Mouse (Mus musculus) embryonic facial prominence, embryonic 14.5 days (tissue): ENCODE measurements around the gene Pias1. TPM values are rescaled to one million over a fixed set of nuclear protein-coding genes. Genes with fewer than 3 reads are reported as not detected.

Experiments used
- ATAC-seq: fragments of 200-750 bp; cut with Nextera tagmentation; 2 replicates; pipeline ENCODE4 v1.8.0; 2017; ENCODE audit warnings: low read depth, moderate number of reproducible peaks, moderate TSS enrichment
- DNase-seq: peaks from one replicate; pipeline ENCODE4 v3.0.0-alpha.2; 2015; ENCODE audit warnings: low spot score
- H3K27ac ChIP-seq: fragments of 300-500 bp; sonication (generic); replicated peaks from 2 replicates; pipeline ENCODE4 v1.5.1; 2014; ENCODE audit warnings: low read depth, mild to moderate bottlenecking, low read length, moderate library complexity
- H3K27me3 ChIP-seq: fragments of 300-500 bp; sonication (generic); replicated peaks from 2 replicates; pipeline ENCODE4 v1.6.1; 2014; ENCODE audit warnings: low read length; ENCODE audit not compliant: control insufficient read depth, insufficient read depth
- H3K36me3 ChIP-seq: fragments of 300-500 bp; sonication (generic); 2 replicates; pipeline ENCODE4 v1.6.1; 2014; ENCODE audit warnings: low read length, mixed read lengths; ENCODE audit not compliant: control insufficient read depth, insufficient read depth
- H3K4me1 ChIP-seq: fragments of 300-500 bp; sonication (generic); 2 replicates; pipeline ENCODE4 v1.6.1; 2014; ENCODE audit warnings: antibody characterized with exemption, low read length; ENCODE audit not compliant: control insufficient read depth, insufficient read depth
- H3K4me2 ChIP-seq: fragments of 300-500 bp; sonication (generic); 2 replicates; pipeline ENCODE4 v1.6.1; 2014; ENCODE audit warnings: low read depth, mild to moderate bottlenecking, low read length, moderate library complexity, mixed read lengths
- H3K4me3 ChIP-seq: fragments of 300-500 bp; sonication (generic); 2 replicates; pipeline ENCODE4 v1.5.1; 2014; ENCODE audit warnings: low read depth, mild to moderate bottlenecking, low read length
- H3K9ac ChIP-seq: fragments of 300-500 bp; sonication (generic); 2 replicates; pipeline ENCODE4 v1.6.1; 2014; ENCODE audit warnings: low read depth, mild to moderate bottlenecking, low read length, moderate library complexity, mixed read lengths
- H3K9me3 ChIP-seq: fragments of 300-500 bp; sonication (generic); 2 replicates; pipeline ENCODE4 v1.6.1; 2016; ENCODE audit warnings: low read length; ENCODE audit not compliant: control insufficient read depth
- WGBS: fragments of 180-500 bp; shearing (Covaris S2); extraction: QIAGEN DNeasy Blood & Tissue Kit; methylation state at CpG from one replicate; pipeline ENCODE4 v1.1.7; 2014; 5-methylcytosine and 5-hydroxymethylcytosine counted together
- polyA plus RNA-seq: library from polyadenylated mRNA; unstranded; fragments of >200 nt; fragmentation: Nextera tagmentation; extraction: Ambion mirVana; gene quantifications from 2 replicates; pipeline ENCODE4 v1.2.1, GENCODE M21; 2014

The Pias1 gene
- polyA plus RNA-seq, 1 experiment from 2014 or later, result 47.2 TPM

GRCm38 (mm10) chr9:62934700-62935400 is 52.9 kb downstream of the Pias1 start:
- H3K4me3 ChIP-seq, result no peak overlapping the region
- no peak for ATAC-seq
- no peak overlapping the region for H3K4me2 ChIP-seq
- H3K9ac ChIP-seq, result no peak overlapping the region
- no peak overlapping the region for H3K27ac ChIP-seq
- H3K4me1 ChIP-seq, result no peaks in the 10 kb centered on the region
- H3K36me3 ChIP-seq, result 0 out of 2 replicates have a peak, but pooled peaks cover 3% of the 10 kb centered on the region
- H3K27me3 ChIP-seq, result no peaks in the 10 kb centered on the region
- H3K9me3 ChIP-seq, result no peaks in the 10 kb centered on the region
- 70% methylated on average over 2 of the region's 2 CpGs for WGBS
- no peak for DNase-seq

- no peak for DNase-seq
- H3K27ac ChIP-seq, result no peak overlapping the region; the same call in 1 of the 2 replicates
Observed at GRCm38 (mm10) chr9:62932575-62933339, 55.0 kb downstream of the Pias1 start.

DNA sequence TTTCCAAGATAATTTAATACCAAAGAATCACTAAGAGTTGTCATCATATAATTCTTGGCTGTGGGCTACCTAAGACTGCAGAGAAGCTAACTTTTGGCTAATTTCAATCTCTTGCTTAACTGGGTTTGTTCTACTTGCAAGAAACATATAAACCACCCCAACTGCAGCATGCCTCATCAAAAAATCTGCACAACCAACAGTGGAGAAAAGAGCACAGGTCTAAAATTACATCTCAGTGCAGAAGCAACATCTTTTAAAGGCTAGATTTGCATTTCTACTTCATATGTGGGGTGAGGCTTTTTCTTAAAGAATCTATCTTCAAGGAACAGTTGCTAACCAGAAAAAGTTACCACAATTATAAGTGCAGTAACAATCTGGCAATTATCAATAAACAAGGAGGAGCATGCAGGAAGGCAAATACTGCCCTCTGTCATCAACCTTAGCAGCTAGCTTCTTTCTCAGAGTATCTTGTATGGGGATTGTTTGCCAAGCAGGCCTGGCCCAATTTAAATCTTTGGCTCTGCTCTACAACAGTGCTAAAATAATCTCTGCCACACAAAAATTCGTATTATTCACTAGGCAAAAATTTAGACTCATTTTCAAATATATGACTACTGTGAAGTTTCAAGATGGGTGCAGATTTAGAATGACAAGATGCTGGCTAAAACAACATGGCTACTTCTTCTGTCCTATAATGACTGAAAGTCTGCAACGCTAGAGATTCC is 62.7 kb downstream of the Pias1 start:
- H3K4me2 ChIP-seq, result no peak overlapping the region
- H3K9ac ChIP-seq, result no peak overlapping the region
- H3K27me3 ChIP-seq, result no peaks in the 10 kb centered on the region
- H3K4me1 ChIP-seq, result no peaks in the 10 kb centered on the region
- peaks cover 24% of the 10 kb centered on the region for H3K36me3 ChIP-seq
- ATAC-seq, result no peak
- H3K4me3 ChIP-seq, result no peak overlapping the region
- 81% methylated on average over 2 of the region's 2 CpGs for WGBS
- no peaks in the 10 kb centered on the region for H3K9me3 ChIP-seq
- no peak for DNase-seq
- H3K27ac ChIP-seq, result no peak overlapping the region

More at GRCm38 (mm10) chr9:62932575-62933339, 55.0 kb downstream of the Pias1 start:
- Histone ChIP-seq H3K4me1 (no peaks in the 10 kb centered on the region), H3K4me2 (no peak overlapping the region), H3K36me3 (no peaks in the 10 kb centered on the region), H3K9ac (no peak overlapping the region), H3K9me3 (no peaks in the 10 kb centered on the region), H3K27me3 (no peaks in the 10 kb centered on the region), H3K4me3 (no peak overlapping the region)
- ATAC-seq, result no peak
- 72% methylated on average over 4 of the region's 4 CpGs for WGBS

DNA sequence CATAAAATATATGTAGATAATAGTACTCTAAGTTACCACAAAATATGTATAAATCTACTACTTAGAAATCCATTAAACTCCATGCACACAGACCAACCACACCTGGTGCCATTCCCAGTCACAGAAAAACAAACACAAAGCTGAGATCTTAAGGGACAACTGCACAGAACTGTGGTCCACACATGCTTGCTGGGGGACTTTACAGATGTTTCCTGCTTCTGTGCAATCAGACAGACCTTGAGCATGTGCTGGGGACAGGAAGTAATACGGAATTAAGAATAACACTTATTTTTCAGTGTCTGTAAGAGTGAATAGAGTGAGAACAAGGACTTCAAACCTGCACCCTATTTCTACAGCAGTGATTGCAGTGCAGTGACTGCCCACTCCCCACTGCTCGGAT is 66.8 kb downstream of the Pias1 start:
- Histone ChIP-seq H3K9me3 (peaks cover 5% of the 10 kb centered on the region; the same call in 1 of the 2 replicates), H3K4me3 (no peak overlapping the region), H3K27ac (no peak overlapping the region; the same call in 1 of the 2 replicates), H3K27me3 (no peaks in the 10 kb centered on the region), H3K4me2 (no peak overlapping the region), H3K4me1 (no peaks in the 10 kb centered on the region), H3K9ac (no peak overlapping the region), H3K36me3 (peaks cover 46% of the 10 kb centered on the region)
- DNase-seq (no peak), ATAC-seq (no peak)
- WGBS, result 72% methylated on average over 2 of the region's 2 CpGs

GRCm38 (mm10) chr9:62917059-62917458 is 70.7 kb downstream of the Pias1 start:
- Histone ChIP-seq H3K4me1 (no peaks in the 10 kb centered on the region), H3K9ac (no peak overlapping the region), H3K27me3 (no peaks in the 10 kb centered on the region), H3K4me2 (no peak overlapping the region), H3K27ac (no peak overlapping the region), H3K9me3 (peaks cover 11% of the 10 kb centered on the region), H3K4me3 (no peak overlapping the region), H3K36me3 (peaks cover 45% of the 10 kb centered on the region)
- no peak for ATAC-seq
- WGBS, result 86% methylated on average over 1 of the region's 1 CpGs
- DNase-seq, result no peak

- 86% methylated on average over 5 of the region's 5 CpGs for WGBS
- peaks cover 42% of the 10 kb centered on the region for H3K36me3 ChIP-seq
Observed at GRCm38 (mm10) chr9:62913390-62914069, 74.2 kb downstream of the Pias1 start.

GRCm38 (mm10) chr9:62905039-62905438 is 82.7 kb downstream of the Pias1 start:
- H3K4me2 ChIP-seq, result no peak overlapping the region
- WGBS, result 91% methylated on average over 8 of the region's 8 CpGs
- H3K9me3 ChIP-seq, result no peaks in the 10 kb centered on the region
- H3K27ac ChIP-seq, result no peak overlapping the region
- ATAC-seq (no peak), DNase-seq (no peak)
- H3K4me3 ChIP-seq, result no peak overlapping the region
- no peaks in the 10 kb centered on the region for H3K27me3 ChIP-seq
- no peak overlapping the region for H3K9ac ChIP-seq
- H3K36me3 ChIP-seq, result peaks cover 37% of the 10 kb centered on the region
- no peaks in the 10 kb centered on the region for H3K4me1 ChIP-seq

More at GRCm38 (mm10) chr9:62913390-62914069, 74.2 kb downstream of the Pias1 start:
- H3K4me2 ChIP-seq, result no peak overlapping the region
- no peaks in the 10 kb centered on the region for H3K4me1 ChIP-seq
- no peaks in the 10 kb centered on the region for H3K27me3 ChIP-seq
- no peak overlapping the region for H3K4me3 ChIP-seq
- peaks cover 11% of the 10 kb centered on the region for H3K9me3 ChIP-seq
- ATAC-seq (no peak), DNase-seq (no peak)
- H3K27ac ChIP-seq, result no peak overlapping the region
- H3K9ac ChIP-seq, result no peak overlapping the region

DNA sequence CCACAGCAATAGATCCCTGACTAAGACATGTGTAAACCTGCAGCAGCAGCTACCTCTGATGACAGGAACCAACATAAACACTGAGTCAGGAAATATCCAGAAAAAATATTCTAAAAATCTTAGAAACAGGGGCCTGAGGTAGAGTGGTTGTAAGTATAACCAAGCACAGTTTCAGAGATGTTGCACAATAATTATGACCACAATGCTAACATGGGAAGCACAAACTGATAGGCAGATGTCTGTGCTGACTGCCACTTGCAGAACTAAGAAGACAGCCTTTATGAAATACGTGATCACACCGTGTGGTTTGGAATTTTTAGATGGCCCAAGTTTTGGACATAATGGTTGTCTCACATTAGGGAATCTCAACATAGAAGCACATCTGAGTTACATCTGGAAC is 83.9 kb downstream of the Pias1 start:
- H3K36me3 ChIP-seq, result peaks cover 32% of the 10 kb centered on the region
- no peak overlapping the region for H3K9ac ChIP-seq
- no peaks in the 10 kb centered on the region for H3K4me1 ChIP-seq
- 89% methylated on average over 2 of the region's 2 CpGs for WGBS
- no peak overlapping the region for H3K4me2 ChIP-seq
- no peak overlapping the region for H3K27ac ChIP-seq
- no peak for DNase-seq
- H3K4me3 ChIP-seq, result no peak overlapping the region
- H3K27me3 ChIP-seq, result no peaks in the 10 kb centered on the region
- no peaks in the 10 kb centered on the region for H3K9me3 ChIP-seq
- no peak for ATAC-seq
